Mouse (Mus musculus): Measurements from ENCODE around the gene Reps2.

- TF ChIP-seq ZC3H11A (IDR thresholded peaks at IDR 0.05; ENCODE audit: borderline replicate concordance, low read depth, low read length) (no peak), CHD2 (IDR thresholded peaks at IDR 0.05; ENCODE audit: low read depth, low read length) (no peak)
Measured at GRCm38 (mm10) chrX:162520374-162520773, 123.1 kb downstream of the Reps2 start.
